Mouse (Mus musculus) lung, adult 18-20 months (tissue): Measurements from ENCODE around the gene Kctd21.

ENCODE experiments used
- DNase-seq, 2 experiments: peaks; one replicate each; pipeline ENCODE4 v3.0.0; 2022; ENCODE audit warnings: mixed read lengths in 2 of 2

The Kctd21 gene

DNA sequence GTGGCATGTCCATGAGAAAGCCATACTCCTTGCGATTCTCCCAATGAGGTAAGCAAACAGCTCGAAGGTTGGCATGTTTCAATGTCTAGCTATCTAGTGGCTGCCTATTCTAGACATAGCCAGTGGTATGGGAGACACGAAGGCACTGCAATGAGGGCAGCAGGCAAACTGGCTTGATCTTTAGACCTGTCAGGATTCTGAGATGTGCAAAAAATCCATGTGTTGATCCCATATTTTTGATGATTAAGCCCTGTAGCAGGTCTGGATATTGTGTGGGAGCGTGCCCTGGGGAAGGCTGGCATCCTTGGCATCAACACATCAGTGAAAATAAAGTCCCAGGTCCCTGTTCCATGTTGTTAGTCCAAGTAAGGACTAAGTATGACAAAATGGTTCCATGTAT, 56.4 kb downstream of the Kctd21 start:
- DNase-seq, result no peak

- peak; percentile 87 to 92 for DNase-seq
Observed at GRCm38 (mm10) chr7:97391293-97392078, 59.4 kb downstream of the Kctd21 start.

GRCm38 (mm10) chr7:97392079-97392445, 59.9 kb downstream of the Kctd21 start:
- peak in 1 of 2 experiments; percentile 67 for DNase-seq

GRCm38 (mm10) chr7:97394375-97394774, 62.2 kb downstream of the Kctd21 start:
- no peak for DNase-seq

DNA sequence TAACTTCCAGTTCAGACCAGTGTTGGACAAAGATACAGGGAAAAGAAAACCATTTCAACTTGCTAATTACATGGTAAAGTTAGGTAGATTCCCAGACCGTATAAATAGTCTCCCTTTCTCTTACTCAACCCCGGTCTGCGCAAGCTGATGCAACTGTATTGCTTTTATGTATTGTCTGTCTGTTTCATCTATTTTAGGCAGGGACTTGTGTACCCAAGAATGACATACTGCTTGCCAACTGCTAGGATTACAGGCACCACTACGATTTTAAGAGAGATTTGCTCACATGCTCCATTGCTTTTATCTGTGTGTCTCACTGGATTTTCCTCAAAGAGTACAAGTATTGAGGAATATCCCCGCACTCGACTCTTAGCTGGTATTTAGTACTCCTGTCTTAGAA, 66.8 kb downstream of the Kctd21 start:
- no peak for DNase-seq
